Mouse (Mus musculus) liver, adult 10 weeks (tissue): ENCODE data around the gene Aqp2. TPM values are rescaled to one million over a fixed set of nuclear protein-coding genes. Genes with fewer than 3 reads are reported as not detected.

Experiments used
- polyA plus RNA-seq: library from polyadenylated mRNA; stranded (reverse); fragments of 350-450 nt; fragmentation: Illumina TruSeq; extraction: RNeasy Lipid Tissue Mini Kit (QIAGEN cat#74804); gene quantifications from one replicate; pipeline ENCODE4 v1.2.3, GENCODE M21; 2014; ENCODE audit warnings: low read depth, low replicate concordance

Gene Aqp2
- polyA plus RNA-seq = not detected

DNA sequence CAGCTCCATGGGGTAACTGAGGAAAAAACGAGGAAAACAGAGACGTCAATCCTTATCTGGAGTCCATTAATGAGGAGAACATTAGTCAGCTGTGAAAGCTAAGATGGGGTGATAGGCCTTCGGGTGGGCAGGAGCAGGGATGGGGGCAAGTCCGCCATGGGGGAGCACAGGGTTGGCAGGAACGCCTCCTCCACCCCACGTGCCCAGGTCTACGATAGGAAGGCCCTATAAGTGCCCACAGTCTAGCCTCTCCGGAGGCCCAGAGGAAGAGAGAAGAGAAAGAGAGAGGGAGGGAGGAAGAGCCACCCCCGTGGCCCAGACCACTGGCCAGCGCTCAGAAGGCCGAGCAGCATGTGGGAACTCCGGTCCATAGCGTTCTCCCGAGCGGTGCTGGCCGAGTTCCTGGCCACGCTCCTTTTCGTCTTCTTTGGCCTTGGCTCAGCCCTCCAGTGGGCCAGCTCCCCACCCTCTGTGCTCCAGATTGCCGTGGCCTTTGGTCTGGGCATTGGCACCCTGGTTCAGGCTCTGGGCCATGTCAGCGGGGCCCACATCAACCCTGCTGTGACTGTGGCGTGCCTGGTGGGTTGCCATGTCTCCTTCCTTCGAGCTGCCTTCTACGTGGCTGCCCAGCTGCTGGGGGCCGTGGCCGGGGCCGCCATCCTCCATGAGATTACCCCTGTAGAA, at the start of gene Aqp2:
Aqp2 (plus strand) TSS at position 254 of the 684 bp plus-strand sequence.

DNA sequence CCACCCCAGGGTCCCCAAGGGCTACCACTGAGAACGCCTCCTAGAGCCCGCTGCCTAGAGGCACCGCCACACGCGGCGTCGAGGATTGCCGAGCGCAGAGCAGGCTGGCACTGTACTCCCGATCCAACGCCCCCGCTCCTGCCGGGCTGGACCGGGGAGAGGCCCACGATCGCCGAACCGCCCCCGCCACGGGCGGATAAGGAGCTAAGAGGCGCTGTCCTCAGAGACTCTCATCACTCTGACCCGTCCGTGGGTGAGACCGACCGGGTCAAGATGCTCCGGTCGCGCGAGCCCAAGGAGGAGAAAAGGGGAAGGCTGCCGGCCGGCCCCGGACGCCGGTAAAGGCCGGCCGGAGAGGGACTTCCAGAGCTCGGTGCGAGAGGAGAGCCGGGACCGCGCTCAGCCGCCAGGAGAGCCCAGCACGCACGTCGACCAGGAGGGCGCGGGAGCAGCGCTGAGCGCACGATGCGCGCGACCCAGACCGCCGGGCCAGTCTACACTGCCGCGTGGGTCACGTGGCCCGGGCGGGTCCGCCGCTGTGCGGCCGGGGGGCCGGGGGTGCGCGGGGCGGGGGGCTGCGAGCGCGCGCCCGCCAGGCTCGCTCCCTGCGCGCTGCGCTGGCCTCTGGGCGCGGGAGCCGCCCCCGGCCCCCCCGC, 11.7 kb downstream of the Aqp2 start, which contains the start of gene Aqp5:
Aqp5 (plus strand) TSS at position 354 of the 656 bp plus-strand sequence.

DNA sequence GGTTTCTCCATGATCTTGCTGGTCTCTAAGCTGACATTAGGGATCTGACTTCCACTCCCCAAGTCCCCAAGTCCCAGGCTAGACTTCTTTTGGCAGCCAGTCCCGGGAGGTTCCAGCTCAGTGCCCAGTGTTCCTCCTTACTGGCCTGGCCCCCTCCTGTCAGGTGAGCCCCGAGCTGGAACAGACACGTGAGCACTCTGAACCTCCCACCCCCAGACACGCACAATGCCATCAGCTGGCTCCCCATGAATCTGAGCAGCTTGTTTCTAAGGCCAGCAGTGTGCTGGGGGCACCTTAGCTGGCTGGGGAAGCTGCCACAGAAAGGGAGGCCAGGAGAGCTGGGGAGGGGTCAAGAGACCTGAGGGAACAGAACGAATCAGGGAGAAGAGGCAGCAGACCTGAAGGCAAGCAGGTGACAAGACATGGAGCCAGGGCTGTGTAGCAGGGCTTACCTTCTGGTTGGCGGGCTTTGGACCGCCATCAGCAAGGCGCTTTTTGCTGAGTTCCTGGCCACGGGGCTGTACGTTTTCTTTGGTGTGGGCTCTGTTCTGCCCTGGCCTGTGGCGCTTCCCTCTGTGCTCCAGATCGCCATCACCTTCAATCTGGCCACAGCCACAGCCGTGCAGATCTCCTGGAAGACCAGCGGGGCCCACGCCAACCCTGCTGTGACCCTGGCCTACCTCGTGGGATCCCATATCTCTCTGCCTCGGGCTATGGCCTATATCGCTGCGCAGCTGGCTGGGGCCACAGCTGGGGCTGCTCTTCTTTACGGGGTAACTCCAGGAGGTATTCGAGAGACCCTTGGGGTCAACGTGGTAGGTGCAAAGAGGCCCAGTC, 22.3 kb downstream of the Aqp2 start, which contains the start of gene Aqp6:
Aqp6 (plus strand) TSS at position 415 of the 837 bp plus-strand sequence.

Other genes starting within 250 kb of the Aqp2 start
- gene Fmnl3, start 208.6 kb upstream of the Aqp2 start, polyA plus RNA-seq = 0.64 TPM
- gene Tmbim6, start 186.2 kb upstream of the Aqp2 start, polyA plus RNA-seq = 634 TPM
- gene Nckap5l, start 121.3 kb upstream of the Aqp2 start, polyA plus RNA-seq = not detected
- 0.64 TPM for gene Bcdin3d, start 104.3 kb upstream of the Aqp2 start, polyA plus RNA-seq
- not detected for gene Faim2, start 50.9 kb upstream of the Aqp2 start, polyA plus RNA-seq
- not detected for gene Aqp5, start 11.7 kb downstream of the Aqp2 start, polyA plus RNA-seq
- not detected for gene Aqp6, start 22.3 kb downstream of the Aqp2 start, polyA plus RNA-seq
- gene Racgap1, start 72.6 kb downstream of the Aqp2 start, polyA plus RNA-seq = 0.82 TPM
- not detected for gene Asic1, start 91.3 kb downstream of the Aqp2 start, polyA plus RNA-seq
- gene Smarcd1, start 123.1 kb downstream of the Aqp2 start, polyA plus RNA-seq = 2.4 TPM
- gene Gm17349, start 126.4 kb downstream of the Aqp2 start, polyA plus RNA-seq = not detected
- gene Gpd1, start 138.5 kb downstream of the Aqp2 start, polyA plus RNA-seq = 20.9 TPM
- 10.4 TPM for gene Cox14, start 146.6 kb downstream of the Aqp2 start, polyA plus RNA-seq
- gene Cers5, start 193.8 kb downstream of the Aqp2 start, polyA plus RNA-seq = 1.7 TPM